ENCODE assay signal across 8 mouse cellular contexts in the genomic region with DNA sequence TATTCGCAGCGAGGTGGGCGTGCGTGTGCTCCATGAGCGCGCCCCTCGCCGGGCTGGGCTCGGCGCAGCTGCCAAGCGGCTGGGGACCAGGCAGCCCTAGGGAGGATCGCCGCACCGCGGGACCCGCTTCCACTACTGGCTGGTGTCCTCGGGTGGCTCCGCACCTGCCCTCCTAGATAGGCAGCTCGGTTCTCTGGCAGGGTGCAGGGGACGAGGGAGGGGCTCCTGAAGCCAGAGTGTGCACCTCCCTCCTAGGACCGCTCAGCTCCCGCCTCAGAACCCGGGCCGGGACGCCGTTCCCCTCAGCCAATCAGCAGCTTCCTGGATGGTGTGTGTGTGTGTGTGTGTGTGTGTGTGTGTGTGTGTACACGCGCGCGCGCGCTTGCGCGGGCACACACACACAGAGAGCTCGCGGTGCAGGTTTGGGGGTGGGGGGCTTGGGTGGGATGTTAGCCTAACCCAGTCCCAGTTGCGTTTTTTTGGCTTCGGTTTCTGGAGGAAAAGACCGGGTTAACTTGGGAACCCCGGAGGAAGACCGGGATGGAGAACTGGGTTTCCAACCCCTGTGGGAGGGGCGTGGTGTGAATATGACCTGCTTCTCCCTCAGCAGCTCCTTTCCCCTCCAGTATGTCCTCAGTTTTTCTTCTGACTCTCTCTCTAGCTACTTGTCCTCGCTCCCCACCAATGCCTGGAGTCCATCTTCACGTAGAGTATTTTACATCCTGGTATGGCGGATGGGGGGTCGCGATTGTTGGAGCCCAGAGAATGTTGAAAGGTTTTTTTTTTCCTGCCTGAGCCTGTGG. TPM values are rescaled to one million over a fixed set of nuclear protein-coding genes. Genes with fewer than 3 reads are reported as not detected.
DNase-seq lines count a peak whose midpoint lies in the region; ATAC-seq and TF ChIP-seq lines count a peak whose summit lies in the region.

Gpr139 (minus strand) TSS at position 263 of the 803 bp plus-strand sequence.

- H3K36me3 ChIP-seq in heart, embryonic 16.5 days (ENCODE audit: control insufficient read depth, insufficient read depth) = no peaks in the 10 kb centered on the region
- H3K36me3 ChIP-seq in hindbrain, embryonic 11.5 days (ENCODE audit: control insufficient read depth, insufficient read depth, low read length) = no peaks in the 10 kb centered on the region
- H3K36me3 ChIP-seq in limb, embryonic 11.5 days (ENCODE audit: control insufficient read depth, insufficient read depth, low read length) = no peaks in the 10 kb centered on the region

- peak within 1 kb of the TSS; percentile 46 for H3K4me3 ChIP-seq in heart, embryonic 16.5 days (ENCODE audit: low read length)
- peak within 1 kb of the TSS; percentile 24 for H3K4me3 ChIP-seq in cortical plate, adult 2 months (ENCODE audit: insufficient read depth, low read length)
- peak within 1 kb of the TSS; percentile 38 for H3K4me3 ChIP-seq in hindbrain, embryonic 11.5 days (ENCODE audit: low read depth, low read length)
- peak within 1 kb of the TSS; percentile 40 for H3K4me3 ChIP-seq in limb, embryonic 11.5 days (ENCODE audit: low read depth, low read length)

- H3K9me3 ChIP-seq in heart, embryonic 16.5 days (replicated peaks; ENCODE audit: control insufficient read depth, low read length) = no peaks in the 10 kb centered on the region
- no peaks in the 10 kb centered on the region for H3K9me3 ChIP-seq in hindbrain, embryonic 11.5 days (ENCODE audit: control insufficient read depth, low read length)
- H3K9me3 ChIP-seq in limb, embryonic 11.5 days (ENCODE audit: control insufficient read depth, low read length) = no peaks in the 10 kb centered on the region

- H3K4me1 ChIP-seq in heart, embryonic 16.5 days (ENCODE audit: control insufficient read depth, insufficient read depth, low read length) = peaks cover 3% of the 10 kb centered on the region
- H3K4me1 ChIP-seq in cortical plate, adult 2 months (ENCODE audit: control insufficient read depth, insufficient read depth, low read length) = peaks cover 1% of the 10 kb centered on the region; the same call in 1 of the 2 replicates
- no peaks in the 10 kb centered on the region for H3K4me1 ChIP-seq in hindbrain, embryonic 11.5 days (replicated peaks; ENCODE audit: control insufficient read depth, insufficient read depth, low read length)
- no peaks in the 10 kb centered on the region for H3K4me1 ChIP-seq in limb, embryonic 11.5 days (ENCODE audit: control insufficient read depth, insufficient read depth, low read length)

- peak within 1 kb of the TSS; percentile 70 for H3K4me2 ChIP-seq in heart, embryonic 16.5 days (ENCODE audit: low read depth, low read length)
- peak within 1 kb of the TSS; percentile 68 for H3K4me2 ChIP-seq in hindbrain, embryonic 11.5 days (replicated peaks; ENCODE audit: low read depth, low read length)
- peak within 1 kb of the TSS; percentile 77 for H3K4me2 ChIP-seq in limb, embryonic 11.5 days (ENCODE audit: low read depth, severe bottlenecking)

- ATAC-seq in heart, embryonic 16.5 days (replicated peaks; ENCODE audit: extremely low read depth, insufficient read depth, low FRiP score) = no peak
- ATAC-seq in hindbrain, embryonic 11.5 days (ENCODE audit: low FRiP score) = peak; percentile 90
- peak; percentile 88 for ATAC-seq in limb, embryonic 11.5 days (ENCODE audit: insufficient number of reproducible peaks, low FRiP score, low TSS enrichment, low read depth)

- no peak for TF ChIP-seq CTCF in cortical plate, adult 2 months (IDR thresholded peaks at IDR 0.05; ENCODE audit: extremely low read depth, insufficient read depth, low read length)

- no peak for TF ChIP-seq POLR2A in cortical plate, adult 2 months (IDR thresholded peaks at IDR 0.05; ENCODE audit: extremely low read depth, insufficient read depth, low read length)

- WGBS in heart, embryonic 16.5 days = under 1% methylated on average over 47 of the region's 47 CpGs
- under 1% methylated on average over 47 of the region's 47 CpGs for WGBS in hindbrain, embryonic 11.5 days
- WGBS in limb, embryonic 11.5 days = under 1% methylated on average over 46 of the region's 47 CpGs

- H3K27me3 ChIP-seq in heart, embryonic 16.5 days (ENCODE audit: control insufficient read depth, insufficient read depth, low read length) = peaks cover 46% of the 10 kb centered on the region
- H3K27me3 ChIP-seq in hindbrain, embryonic 11.5 days (ENCODE audit: control insufficient read depth, insufficient read depth, low read length) = peaks cover 12% of the 10 kb centered on the region
- H3K27me3 ChIP-seq in limb, embryonic 11.5 days (ENCODE audit: control insufficient read depth, insufficient read depth, low read length) = peaks cover 31% of the 10 kb centered on the region

- no peak within 1 kb of the TSS for H3K9ac ChIP-seq in heart, embryonic 16.5 days (ENCODE audit: low read length)
- H3K9ac ChIP-seq in hindbrain, embryonic 11.5 days (ENCODE audit: low read depth, low read length) = peak within 1 kb of the TSS; percentile 35; the same call in 1 of the 2 replicates
- 0 out of 2 replicates have a peak within 1 kb of the TSS, but pooled peaks have one; percentile 22 for H3K9ac ChIP-seq in limb, embryonic 11.5 days (ENCODE audit: low read length)

- H3K27ac ChIP-seq in heart, embryonic 16.5 days (ENCODE audit: low read length) = no peak within 1 kb of the TSS
- no peak within 1 kb of the TSS for H3K27ac ChIP-seq in cortical plate, adult 2 months (ENCODE audit: insufficient read depth, low read length)
- no peak within 1 kb of the TSS for H3K27ac ChIP-seq in hindbrain, embryonic 11.5 days (ENCODE audit: low read depth, low read length)
- no peak within 1 kb of the TSS for H3K27ac ChIP-seq in limb, embryonic 11.5 days (replicated peaks; ENCODE audit: low read depth, low read length)

- DNase-seq in heart, adult 18-20 months = no peak
- peak; percentile 72 for DNase-seq in hindbrain, embryonic 11.5 days (ENCODE audit: low spot score)
- DNase-seq in limb, embryonic 11.5 days (ENCODE audit: low spot score) = peak; percentile 57
- peak; percentile 70 for DNase-seq in retina, postnatal 1 day
- no peak for DNase-seq in thymus, postnatal 0 days (ENCODE audit: low spot score)
- DNase-seq in spleen, postnatal 14 days (ENCODE audit: low spot score in 2 of 2) = no peak

RNA-seq across cellular contexts. Expression of gene Gpr139, which starts in this region (rescaled TPM):
- polyA plus RNA-seq in heart, embryonic 16.5 days (2015; fragmentation: Nextera tagmentation; extraction: Ambion mirVana) = not detected in 2 replicates
- not detected for total RNA-seq in heart, adult 18-20 months (2021)
- polyA plus RNA-seq in cortical plate, adult 2 months (2012; rRNA removed) = 0.28 and 0.84 TPM in 2 replicates
- 2.2 and 2.4 TPM in 2 replicates for polyA plus RNA-seq in hindbrain, embryonic 11.5 days (2014; fragmentation: Nextera tagmentation; extraction: Ambion mirVana)
- not detected in 2 replicates for polyA plus RNA-seq in limb, embryonic 11.5 days (2014; fragmentation: Nextera tagmentation; extraction: Ambion mirVana)
- polyA plus RNA-seq in thymus, postnatal 0 days (2015; fragmentation: Nextera tagmentation; extraction: Ambion mirVana) = not detected in 2 replicates

Comparison
In these comparisons a context has a peak if more than half of its experiments do, and no peak if none do; other contexts are left out.
1. Peak in DNase-seq, ATAC-seq, H3K4me3 ChIP-seq, H3K9ac ChIP-seq and H3K4me2 ChIP-seq in limb, embryonic 11.5 days; RNA of the gene not detected or under 1 TPM.
2. DNase-seq: peak in hindbrain, embryonic 11.5 days (single experiment) and retina, postnatal 1 day (single experiment); none in heart, adult 18-20 months (0 of 2), thymus, postnatal 0 days (single experiment) and spleen, postnatal 14 days (0 of 2).
3. Peak in every context shown above with its lines, with median percentiles within 50 percentile points of each other: H3K4me2 ChIP-seq and H3K4me3 ChIP-seq.